Mouse (Mus musculus) erythroblast, embryonic 14.5 days (primary cell): Measurements from ENCODE around the gene Synpo2.

Experiments used
- GATA1 ChIP-seq: IDR thresholded peaks from 2 replicates; pipeline ENCODE4 v1.6.1; 2012; ENCODE audit warnings: low read length, inconsistent platforms, mixed read lengths
- TAL1 ChIP-seq: IDR thresholded peaks from 3 replicates; pipeline ENCODE4 v1.6.1; 2012; ENCODE audit warnings: low read length, inconsistent platforms, mixed read lengths

DNA sequence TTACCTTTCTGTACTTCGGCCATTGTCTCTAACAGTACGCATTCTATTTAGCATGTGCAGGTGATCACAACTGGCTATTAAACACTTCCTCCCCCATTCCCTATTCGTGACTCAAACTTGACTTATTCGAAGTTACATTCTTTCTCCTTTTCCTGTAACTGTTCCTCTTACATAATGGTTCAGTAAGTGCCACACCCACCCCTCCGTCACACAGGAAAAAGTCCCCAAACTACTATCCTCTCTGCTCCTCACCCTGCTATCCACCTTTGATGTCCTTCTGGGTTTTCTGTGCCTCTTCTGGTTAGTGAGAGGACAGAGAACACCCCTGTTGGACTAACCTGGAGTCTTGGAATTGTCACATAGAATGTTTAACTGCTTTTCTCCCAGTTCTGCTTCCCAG lies 28.6 kb downstream of the Synpo2 start:
- TF ChIP-seq GATA1 (no peak), TAL1 (no peak)
